Mouse (Mus musculus) ES-Bruce4 (cell line): ENCODE data around the gene Gpr68. TPM values are rescaled to one million over a fixed set of nuclear protein-coding genes. Genes with fewer than 3 reads are reported as not detected.
A peak's percentile ranks its signal among the peaks of the same experiment; 100 is the strongest.

Source experiments
- H3K27ac ChIP-seq: 2 replicates; pipeline ENCODE4 v1.5.1; 2012; ENCODE audit warnings: low read length, inconsistent platforms; ENCODE audit not compliant: insufficient read depth
- H3K27me3 ChIP-seq: 2 replicates; pipeline ENCODE4 v1.6.1; 2012; ENCODE audit warnings: mild to moderate bottlenecking, low read length, inconsistent platforms; ENCODE audit not compliant: control insufficient read depth, poor library complexity, insufficient read depth, severe bottlenecking
- H3K36me3 ChIP-seq: 2 replicates; pipeline ENCODE4 v1.6.1; 2012; ENCODE audit warnings: inconsistent platforms, mild to moderate bottlenecking, low read length, moderate library complexity; ENCODE audit not compliant: control insufficient read depth, poor library complexity, insufficient read depth, severe bottlenecking
- H3K4me1 ChIP-seq: one replicate; pipeline ENCODE4 v1.8.1; 2011; ENCODE audit warnings: low read length; ENCODE audit not compliant: control insufficient read depth, insufficient read depth
- H3K4me3 ChIP-seq: 2 replicates; pipeline ENCODE4 v1.5.1; 2011; ENCODE audit warnings: low read depth, mild to moderate bottlenecking, low read length
- H3K9ac ChIP-seq: 2 replicates; pipeline ENCODE4 v1.6.1; 2012; ENCODE audit warnings: low read depth, mild to moderate bottlenecking, inconsistent platforms; ENCODE audit not compliant: poor library complexity, severe bottlenecking
- H3K9me3 ChIP-seq: replicated peaks from 2 replicates; pipeline ENCODE4 v1.6.1; 2012; ENCODE audit warnings: mild to moderate bottlenecking, low read length, inconsistent platforms; ENCODE audit not compliant: control insufficient read depth, poor library complexity, insufficient read depth, severe bottlenecking
- CTCF ChIP-seq: IDR thresholded peaks from one replicate; pipeline ENCODE4 v1.8.1; 2011; ENCODE audit warnings: low read depth, low read length
- EP300 ChIP-seq: IDR thresholded peaks from 2 replicates; pipeline ENCODE4 v1.6.1; 2011; ENCODE audit warnings: low read depth, low read length; ENCODE audit not compliant: insufficient read depth
- POLR2A ChIP-seq: IDR thresholded peaks from one replicate; pipeline ENCODE4 v1.8.1; 2011; ENCODE audit warnings: low read length; ENCODE audit not compliant: insufficient read depth
- polyA plus RNA-seq: library from polyadenylated mRNA; stranded (reverse); fragments of >200 nt; gene quantifications from 2 replicates; pipeline ENCODE4 v1.2.4, GENCODE M21; 2011; ENCODE audit warnings: low read depth; ENCODE audit not compliant: missing spikeins, insufficient read depth, insufficient read length

Gpr68 gene
- polyA plus RNA-seq, result 0.43 and 0.62 TPM in 2 replicates

GRCm38 (mm10) chr12:100907598-100908297 is at the start of gene Gpr68:
Gpr68 (minus strand) TSS chr12:100908198.
- H3K4me1 ChIP-seq, result peaks cover 2% of the 10 kb centered on the region
- H3K27me3 ChIP-seq, result no peaks in the 10 kb centered on the region
- no peaks in the 10 kb centered on the region for H3K9me3 ChIP-seq
- TF ChIP-seq POLR2A, result no peak
- no peak for TF ChIP-seq CTCF
- no peak for TF ChIP-seq EP300
- peak within 1 kb of the TSS; percentile 1; the same call in 1 of the 2 replicates for H3K9ac ChIP-seq
- no peak within 1 kb of the TSS for H3K27ac ChIP-seq
- peaks cover 1% of the 10 kb centered on the region for H3K36me3 ChIP-seq
- peak within 1 kb of the TSS; percentile 53 for H3K4me3 ChIP-seq

- no peak overlapping the region for H3K27ac ChIP-seq
- no peaks in the 10 kb centered on the region for H3K27me3 ChIP-seq
- H3K4me3 ChIP-seq, result no peak overlapping the region
- H3K9ac ChIP-seq, result no peak overlapping the region
- peaks cover 6% of the 10 kb centered on the region for H3K36me3 ChIP-seq
- H3K4me1 ChIP-seq, result no peaks in the 10 kb centered on the region
- TF ChIP-seq POLR2A, result no peak
- no peaks in the 10 kb centered on the region for H3K9me3 ChIP-seq
Measured at GRCm38 (mm10) chr12:100957257-100957656, 49.3 kb upstream of the Gpr68 start.

- Histone ChIP-seq H3K4me1 (no peaks in the 10 kb centered on the region), H3K9ac (no peak overlapping the region), H3K36me3 (peaks cover 6% of the 10 kb centered on the region)
Measured at GRCm38 (mm10) chr12:100956825-100957224, 48.8 kb upstream of the Gpr68 start.

GRCm38 (mm10) chr12:100956028-100956427 is 48.0 kb upstream of the Gpr68 start:
- peaks cover 8% of the 10 kb centered on the region for H3K36me3 ChIP-seq
- no peaks in the 10 kb centered on the region for H3K9me3 ChIP-seq
- no peaks in the 10 kb centered on the region for H3K4me1 ChIP-seq
- no peaks in the 10 kb centered on the region for H3K27me3 ChIP-seq
- no peak overlapping the region for H3K27ac ChIP-seq
- no peak overlapping the region for H3K9ac ChIP-seq
- TF ChIP-seq EP300 (no peak), POLR2A (no peak), CTCF (no peak)
- no peak overlapping the region for H3K4me3 ChIP-seq

More at GRCm38 (mm10) chr12:100956825-100957224, 48.8 kb upstream of the Gpr68 start:
- Histone ChIP-seq H3K27me3 (no peaks in the 10 kb centered on the region), H3K9me3 (no peaks in the 10 kb centered on the region), H3K27ac (no peak overlapping the region), H3K4me3 (no peak overlapping the region)
- TF ChIP-seq POLR2A, result no peak
- TF ChIP-seq EP300, result no peak
- no peak for TF ChIP-seq CTCF

GRCm38 (mm10) chr12:100953926-100954325 is 45.9 kb upstream of the Gpr68 start:
- no peak overlapping the region for H3K27ac ChIP-seq
- H3K9ac ChIP-seq, result no peak overlapping the region
- no peaks in the 10 kb centered on the region for H3K27me3 ChIP-seq
- no peaks in the 10 kb centered on the region for H3K9me3 ChIP-seq
- H3K36me3 ChIP-seq, result peaks cover 8% of the 10 kb centered on the region
- no peaks in the 10 kb centered on the region for H3K4me1 ChIP-seq
- no peak for TF ChIP-seq CTCF
- no peak for TF ChIP-seq POLR2A
- no peak for TF ChIP-seq EP300
- no peak overlapping the region for H3K4me3 ChIP-seq

- H3K4me3 ChIP-seq, result no peak overlapping the region
- peak overlapping the region; percentile 46; the same call in 1 of the 2 replicates for H3K27ac ChIP-seq
- H3K9ac ChIP-seq, result no peak overlapping the region
- no peaks in the 10 kb centered on the region for H3K4me1 ChIP-seq
- H3K27me3 ChIP-seq, result no peaks in the 10 kb centered on the region
- peaks cover 17% of the 10 kb centered on the region for H3K36me3 ChIP-seq
- H3K9me3 ChIP-seq, result no peaks in the 10 kb centered on the region
- TF ChIP-seq EP300, result no peak
- TF ChIP-seq CTCF, result peak; percentile 80
Measured at GRCm38 (mm10) chr12:100952193-100952931, 44.4 kb upstream of the Gpr68 start.
